Mouse (Mus musculus): ENCODE data around the gene Cd164l2.

DNA sequence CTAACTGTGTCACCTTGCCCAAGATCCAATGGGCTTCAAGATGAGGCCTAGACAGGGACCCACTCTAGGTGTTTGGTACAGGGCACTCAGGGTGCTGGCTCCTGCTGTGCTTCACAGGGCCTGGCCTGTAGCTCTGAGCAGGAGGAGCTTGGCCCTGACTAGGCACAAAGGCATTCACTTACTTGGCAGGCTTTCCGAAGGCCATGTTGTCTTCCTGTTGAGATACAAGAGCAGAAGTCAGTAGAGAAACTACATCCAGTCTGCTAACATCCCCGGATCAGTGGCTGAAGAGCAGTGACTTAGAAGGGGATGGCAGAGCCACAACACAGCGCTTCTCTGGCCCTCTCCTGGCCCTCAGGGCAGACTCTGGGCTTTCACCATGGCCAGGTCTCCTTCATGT is 57.7 kb downstream of the Cd164l2 start:
- TF ChIP-seq CTCF (IDR thresholded peaks at IDR 0.05; ENCODE audit: borderline replicate concordance, control insufficient read depth, extremely low read depth, insufficient read depth, low read length, poor library complexity) (no peak), POLR2A (IDR thresholded peaks at IDR 0.05; ENCODE audit: control insufficient read depth, extremely low read depth, insufficient read depth, low read length, poor library complexity) (no peak)
